Mouse (Mus musculus): ENCODE data around the gene Mettl16.
"Not testable (repeated sequence)": the region's sequence is repeated elsewhere in the genome, so short reads cannot be mapped to it uniquely, and the experiment has no call there.

Mettl16 gene

DNA sequence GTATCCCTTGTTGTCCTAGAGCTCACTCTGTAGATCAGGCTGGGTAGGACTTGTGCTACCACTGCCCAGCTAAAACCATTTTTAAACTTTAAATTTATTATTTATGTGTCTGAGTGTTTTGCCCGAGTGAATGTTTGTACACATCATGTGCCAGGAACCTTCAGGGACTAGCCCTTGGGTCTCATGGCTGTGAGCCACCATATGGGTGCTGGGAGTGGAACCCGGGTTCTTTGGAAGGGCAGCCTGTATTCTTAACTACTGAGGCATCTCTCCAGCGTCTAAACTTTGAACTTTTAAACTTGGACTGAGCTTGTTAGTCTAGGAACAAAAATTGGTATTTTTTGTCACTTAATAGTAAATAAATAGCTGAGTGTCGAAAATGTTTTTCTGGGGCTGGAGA, 22.2 kb downstream of the Mettl16 start:
- no peak for DNase-seq (ENCODE audit: low spot score)

GRCm38 (mm10) chr11:74800658-74801057, 30.0 kb downstream of the Mettl16 start:
- DNase-seq (ENCODE audit: low spot score) = no peak

DNA sequence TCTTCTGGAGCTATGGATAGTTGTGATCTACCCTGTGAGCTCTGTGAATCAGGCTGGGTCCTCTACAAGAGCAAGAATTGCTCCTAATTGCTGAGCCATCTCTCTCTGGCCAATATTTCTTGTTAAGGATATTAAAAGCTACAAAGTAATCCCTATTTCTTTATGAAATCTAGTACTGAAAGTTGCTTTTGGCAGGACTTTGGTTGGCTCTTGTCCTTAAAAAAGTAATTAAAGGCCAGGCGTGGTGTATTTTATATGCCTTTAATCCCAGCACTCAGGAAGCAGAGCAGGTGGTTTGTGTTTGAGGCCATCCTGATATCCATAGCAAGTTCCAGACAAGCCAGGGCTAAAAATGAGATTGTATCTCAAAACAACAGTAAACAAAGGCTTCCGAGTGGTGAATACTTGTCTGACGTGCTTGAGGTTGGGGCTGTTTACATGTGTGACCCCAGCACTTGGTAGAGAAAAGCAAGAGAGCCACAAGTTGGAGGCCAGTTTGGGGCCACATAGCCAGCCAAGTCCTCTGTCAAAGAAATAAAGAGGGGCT, 33.5 kb downstream of the Mettl16 start:
- no peak for DNase-seq (ENCODE audit: low spot score)

DNA sequence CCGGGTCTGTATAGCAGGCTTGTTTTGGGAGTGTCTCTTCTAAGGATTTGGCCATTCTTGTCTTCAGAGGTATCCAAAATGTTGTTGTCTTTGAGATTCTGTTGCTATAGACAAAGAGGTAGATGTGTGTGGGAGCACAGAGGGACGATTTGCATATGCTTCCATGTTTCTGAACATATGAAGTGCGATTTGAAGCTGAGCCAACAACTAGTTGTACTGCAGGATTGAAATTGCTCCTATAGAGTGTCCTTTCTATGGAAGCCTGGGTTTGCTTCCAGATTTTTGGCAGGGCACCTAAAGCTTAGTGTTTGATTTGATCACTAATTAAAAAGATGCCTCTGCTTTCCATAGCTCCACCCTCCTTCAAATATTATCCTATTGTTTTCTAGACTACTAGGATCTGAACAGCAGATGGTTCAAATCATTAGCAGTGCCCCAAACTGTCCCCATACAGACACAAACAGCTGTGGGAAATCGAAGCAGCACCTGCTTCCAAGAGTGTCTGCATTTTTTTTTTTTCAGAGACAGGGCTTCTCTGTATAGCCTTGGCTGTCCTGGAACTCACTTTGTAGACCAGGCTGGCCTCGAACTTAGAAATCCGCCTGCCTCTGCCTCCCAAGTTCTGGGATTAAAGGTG, 36.7 kb downstream of the Mettl16 start:
- DNase-seq (ENCODE audit: low spot score) = no peak

DNA sequence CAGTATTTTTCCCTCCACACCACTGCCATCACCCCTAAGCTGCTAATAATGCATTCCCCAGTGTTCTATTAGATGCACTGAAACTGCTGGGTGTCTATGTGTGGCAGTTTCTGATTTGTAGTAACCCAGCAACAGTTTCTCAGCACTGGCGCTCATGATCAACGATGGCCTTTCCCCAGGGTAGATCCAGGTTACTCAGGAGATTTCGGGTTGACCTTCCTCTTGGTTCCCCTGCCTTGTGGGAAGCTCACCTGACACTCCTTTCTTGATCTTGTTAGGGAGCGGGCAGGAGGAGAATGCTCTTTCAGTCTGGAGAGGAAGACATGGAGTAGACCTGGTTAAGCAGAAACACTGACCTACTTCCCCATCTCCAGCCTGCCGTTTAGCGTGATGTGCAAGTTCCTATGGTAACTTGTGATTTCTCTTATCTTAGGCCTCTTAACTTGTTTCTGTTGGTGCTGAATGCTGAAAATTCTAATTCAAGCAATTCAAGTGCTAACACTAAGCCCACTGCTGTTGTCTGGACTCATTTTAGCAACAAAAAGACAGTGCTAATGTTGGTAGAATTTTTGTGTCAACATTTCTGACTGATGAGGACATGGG, 37.7 kb downstream of the Mettl16 start:
- DNase-seq (ENCODE audit: low spot score) = no peak

- DNase-seq (ENCODE audit: low spot score) = no peak
Observed at GRCm38 (mm10) chr11:74810134-74810533, 39.5 kb downstream of the Mettl16 start.

- DNase-seq (ENCODE audit: low spot score) = not testable (repeated sequence)
Observed at GRCm38 (mm10) chr11:74811027-74811426, 40.4 kb downstream of the Mettl16 start.

DNA sequence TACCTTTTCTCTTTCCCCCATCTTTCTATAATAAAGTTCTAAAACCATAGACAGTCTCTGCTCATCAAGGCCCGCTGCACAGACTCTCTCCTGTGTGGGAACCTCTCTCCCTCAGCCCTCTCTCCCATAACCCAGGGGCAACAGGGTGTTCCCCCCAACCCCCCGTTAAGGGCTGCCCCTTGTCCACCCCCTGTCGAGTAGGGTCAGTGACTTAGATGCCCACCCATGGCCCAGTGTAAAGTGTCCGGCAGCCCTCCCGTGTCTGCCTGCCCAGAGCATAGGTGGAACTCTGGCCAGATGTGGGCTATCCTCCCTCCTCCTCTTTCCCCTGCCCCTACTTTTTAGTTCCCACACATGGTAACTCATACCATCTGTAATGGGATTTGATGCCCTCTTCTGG, 40.9 kb downstream of the Mettl16 start:
- DNase-seq (ENCODE audit: low spot score) = no peak

DNA sequence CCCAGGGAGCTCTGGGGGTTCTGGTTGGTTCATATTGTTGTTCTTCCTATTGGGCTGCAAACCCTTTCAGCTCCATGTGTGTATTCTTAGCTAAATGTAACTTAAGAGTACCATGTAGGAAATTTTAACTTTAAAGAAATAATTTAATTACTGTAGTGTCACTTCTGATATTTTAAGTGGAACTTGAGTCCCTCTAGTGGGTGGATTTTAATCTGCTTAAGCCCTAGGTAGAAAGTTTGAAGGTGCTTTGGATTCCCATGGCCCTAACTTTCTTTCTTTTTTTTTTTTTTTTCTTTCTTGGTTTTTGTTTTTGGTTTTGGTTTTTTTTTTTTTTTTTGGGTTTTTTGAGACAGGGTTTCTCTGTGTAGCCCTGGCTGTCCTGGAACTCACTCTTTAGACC, 45.2 kb downstream of the Mettl16 start:
- DNase-seq (ENCODE audit: low spot score) = no peak

- no peak for DNase-seq (ENCODE audit: low spot score)
Observed at GRCm38 (mm10) chr11:74820921-74821320, 50.3 kb downstream of the Mettl16 start.

DNA sequence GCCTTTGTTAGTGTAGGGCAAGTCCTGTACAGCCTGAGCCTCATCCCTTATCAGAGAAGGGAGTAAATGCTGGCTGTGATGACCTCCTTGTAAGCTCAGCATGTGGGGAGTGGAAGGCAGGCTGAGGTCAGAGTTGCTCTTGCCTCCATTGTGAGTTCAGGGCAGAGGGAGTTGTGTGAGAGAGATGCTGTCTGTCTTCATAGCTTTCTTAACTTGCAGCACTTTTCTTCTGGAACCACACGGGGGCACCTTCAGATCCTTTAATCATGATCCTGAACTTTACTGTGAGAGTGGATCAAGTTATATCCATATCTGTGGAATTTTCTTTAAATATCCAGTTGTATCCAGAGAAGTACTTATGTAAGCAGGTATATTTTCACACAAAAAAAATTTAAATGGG, 50.8 kb downstream of the Mettl16 start:
- DNase-seq (ENCODE audit: low spot score) = no peak

DNA sequence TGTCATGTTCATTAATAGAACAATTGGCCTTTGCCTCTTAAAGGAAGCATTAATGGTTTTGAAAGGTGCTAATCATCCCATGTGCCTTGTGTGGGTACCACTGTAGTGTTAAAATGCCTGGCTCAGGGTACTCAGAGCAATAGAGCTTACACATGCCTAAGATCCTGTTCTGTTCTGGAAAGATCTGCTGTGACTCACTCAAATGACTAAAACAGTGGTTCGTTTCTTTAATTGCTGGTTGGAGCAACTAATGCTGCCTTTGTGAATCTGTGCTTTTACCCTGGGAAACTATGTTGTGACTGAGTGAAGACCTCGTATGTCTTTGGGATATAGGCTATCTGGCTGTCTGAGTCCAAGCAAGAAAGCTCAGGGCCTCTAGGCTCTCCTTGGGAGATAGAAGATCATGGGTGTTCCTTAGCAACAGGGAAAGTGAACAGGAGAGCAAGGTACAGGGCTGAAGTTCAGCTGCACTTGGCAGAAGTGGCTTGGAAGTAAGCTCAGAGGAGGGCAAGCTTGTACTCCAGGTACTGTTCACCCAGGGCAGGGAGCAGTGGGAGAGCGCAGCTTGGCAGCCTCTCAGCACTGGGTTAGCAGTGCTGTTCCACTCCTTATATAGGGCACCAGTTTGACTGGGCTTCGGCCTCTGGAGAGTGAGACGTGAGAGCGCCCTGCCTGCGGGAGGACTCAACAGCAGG, 52.3 kb downstream of the Mettl16 start:
- DNase-seq (ENCODE audit: low spot score) = no peak

DNA sequence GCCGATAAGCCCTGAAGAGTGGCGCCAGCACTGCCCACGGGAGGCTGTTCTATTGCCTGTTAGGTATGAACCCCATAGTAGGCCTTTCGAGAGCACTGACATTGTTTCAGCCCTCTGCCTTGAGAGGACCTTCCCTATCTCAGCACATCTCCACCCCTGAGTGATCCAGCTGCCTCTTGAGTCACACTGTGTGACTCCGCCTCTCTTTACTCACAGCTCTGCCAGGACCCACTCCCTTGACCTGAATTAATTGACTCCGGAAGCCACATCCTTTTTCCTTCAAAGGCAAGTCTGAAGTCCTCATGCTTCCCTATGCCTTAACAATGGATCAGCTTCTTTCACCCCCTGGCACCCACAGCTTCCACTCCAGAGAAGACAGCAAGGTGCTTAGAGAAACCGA, 55.5 kb downstream of the Mettl16 start:
- DNase-seq (ENCODE audit: low spot score) = no peak

GRCm38 (mm10) chr11:74826702-74827101, 56.1 kb downstream of the Mettl16 start:
- DNase-seq (ENCODE audit: low spot score) = no peak

DNA sequence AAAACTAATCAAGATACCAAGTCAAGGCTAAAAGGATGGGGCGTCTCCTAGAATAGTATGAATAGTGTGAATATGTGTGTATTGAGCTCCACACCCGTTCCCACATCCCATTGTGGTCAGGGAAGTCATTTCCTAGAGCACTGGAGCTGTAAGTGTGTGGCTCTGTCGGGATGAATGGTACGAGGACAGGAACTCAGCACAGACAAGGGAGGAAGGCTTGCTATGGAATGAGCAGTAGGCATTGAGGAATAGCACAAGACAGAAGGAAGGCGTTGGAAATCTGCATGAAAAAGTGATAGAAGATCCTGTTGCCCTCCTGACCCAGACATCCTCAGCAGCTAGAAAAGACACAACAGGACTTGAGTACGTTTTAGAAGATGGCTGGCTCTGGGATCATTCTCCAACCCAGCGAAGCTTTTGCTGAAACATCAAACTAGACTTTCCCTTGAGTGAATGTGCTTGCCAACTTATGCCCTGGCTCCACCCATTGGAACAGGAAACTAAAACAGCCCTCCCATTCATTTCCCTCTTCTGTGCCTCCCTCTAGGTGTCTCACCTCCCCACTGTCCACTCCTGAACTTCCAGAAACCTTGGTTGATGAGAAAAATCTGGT, 57.3 kb downstream of the Mettl16 start:
- no peak for DNase-seq (ENCODE audit: low spot score)

DNA sequence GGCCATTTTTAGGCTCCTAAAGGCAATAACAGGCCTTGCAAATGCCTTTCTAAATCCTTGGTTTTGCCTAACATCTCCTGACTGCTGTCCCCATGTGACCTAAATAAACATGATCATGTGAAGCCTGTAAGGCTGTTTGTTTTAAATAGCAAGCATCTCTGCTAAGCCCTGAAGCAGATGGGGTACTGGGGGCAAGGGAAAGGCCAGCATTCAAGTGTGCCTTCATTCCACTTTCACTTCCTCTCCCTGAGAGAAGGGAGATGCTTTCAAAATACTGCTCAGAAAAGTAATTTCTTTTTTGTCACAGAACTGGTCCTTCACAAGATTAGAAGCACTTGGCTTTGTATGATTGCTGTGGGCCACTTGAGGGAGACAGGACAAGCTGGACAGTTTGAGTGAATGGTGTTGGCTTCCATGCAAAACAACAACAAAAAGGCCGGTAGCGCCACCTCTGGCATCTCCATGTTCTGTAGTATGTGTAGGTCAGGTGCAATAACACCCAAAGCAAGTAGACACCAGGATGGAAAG, 57.8 kb downstream of the Mettl16 start:
- no peak for DNase-seq (ENCODE audit: low spot score)

DNA sequence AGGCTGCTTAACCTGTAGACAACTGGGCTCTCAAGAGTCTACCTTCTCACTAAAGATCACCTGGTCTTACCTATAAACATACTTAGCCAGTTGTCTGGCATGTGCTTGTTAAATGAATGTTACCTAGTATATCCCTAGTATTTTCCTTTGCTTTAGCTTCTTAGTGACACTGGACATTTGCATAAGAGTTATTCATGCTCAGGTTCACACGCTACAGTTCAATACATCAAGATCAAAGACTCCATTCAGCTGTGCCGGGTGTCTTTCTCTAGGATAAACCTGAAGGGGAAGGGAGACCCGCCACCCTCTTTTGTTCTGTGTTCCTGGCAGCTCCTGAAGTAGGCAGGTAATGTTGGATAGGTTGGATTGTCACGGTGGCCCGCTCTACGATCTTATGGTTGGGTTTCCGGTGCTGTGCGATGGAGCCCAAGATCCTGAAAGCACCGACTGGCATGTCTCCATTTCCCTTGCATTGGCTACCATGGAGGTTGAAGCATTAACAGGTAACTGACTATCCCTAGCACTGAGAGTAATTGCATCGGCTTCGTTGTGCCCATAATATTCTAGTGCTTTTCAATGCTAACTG, 58.4 kb downstream of the Mettl16 start:
- DNase-seq (ENCODE audit: low spot score) = no peak

DNA sequence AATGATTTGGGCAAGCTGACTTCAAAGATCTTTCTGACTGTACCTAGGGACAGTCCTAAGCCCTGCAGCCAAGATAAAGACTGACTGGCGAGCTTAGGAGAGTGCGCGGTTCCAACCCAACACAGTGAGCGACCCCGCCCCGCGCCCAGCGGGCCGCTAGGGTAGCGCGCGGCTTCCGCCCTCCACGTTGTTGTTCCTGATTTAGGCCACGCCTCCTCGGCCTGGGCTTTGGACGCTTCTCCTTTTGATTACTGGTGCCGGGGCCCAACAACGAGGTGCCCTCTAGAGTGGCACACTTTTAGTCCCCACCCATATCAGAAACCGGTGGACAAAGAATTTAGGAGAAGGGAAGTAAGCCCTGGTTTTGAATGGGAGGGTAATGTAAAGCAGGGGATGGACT, 59.2 kb downstream of the Mettl16 start:
- DNase-seq (ENCODE audit: low spot score) = peak; percentile 88

DNA sequence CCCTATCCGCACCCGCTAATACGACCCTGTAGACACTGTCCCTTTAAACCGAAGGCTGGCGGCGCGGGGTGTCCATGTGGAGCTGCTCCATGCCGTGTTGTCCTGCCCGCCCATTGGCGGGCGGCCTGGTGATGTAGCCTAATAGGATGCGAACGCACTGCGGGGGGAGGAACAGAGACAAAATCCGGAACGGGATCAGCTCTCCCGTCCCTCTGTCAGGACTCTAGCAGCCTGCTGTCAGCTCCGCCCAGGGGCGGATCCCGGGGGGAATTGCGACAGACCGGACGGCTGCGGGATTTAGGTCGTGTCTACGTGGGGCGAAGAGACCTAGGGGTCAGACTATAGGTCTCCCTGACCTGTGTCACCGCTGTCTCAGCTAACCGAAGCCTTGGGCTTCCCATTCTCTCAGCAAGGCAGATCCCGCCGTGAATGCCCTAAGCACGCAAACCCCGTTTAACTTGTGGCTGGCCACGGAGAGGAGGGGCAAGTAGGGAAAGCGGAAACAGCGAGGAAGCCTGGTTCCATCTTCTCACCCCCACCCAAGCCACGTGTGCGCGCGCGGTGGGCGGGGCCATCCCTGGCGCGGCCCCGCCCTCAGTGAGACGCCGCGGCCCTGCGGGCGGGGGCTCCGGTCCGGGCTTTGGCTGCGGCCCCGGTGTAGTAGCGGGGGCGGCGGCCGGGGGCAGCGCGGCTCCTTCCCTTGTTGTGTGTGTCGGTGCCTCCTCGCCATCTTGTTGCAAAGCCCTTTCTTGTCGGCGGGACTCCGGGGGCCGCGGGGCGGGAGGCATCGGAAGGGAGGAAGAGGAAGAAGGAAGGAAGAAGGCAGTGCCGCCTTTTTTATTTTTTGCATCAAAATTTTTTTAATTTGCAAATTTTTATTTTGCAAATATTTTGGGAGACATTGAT, 59.9 kb downstream of the Mettl16 start, which contains the start of gene Mnt:
TSS of gene Mnt (plus strand) at position 665 of the 906 bp plus-strand sequence.
- DNase-seq (ENCODE audit: low spot score) = peak; percentile 96

GRCm38 (mm10) chr11:74831191-74831605, 60.6 kb downstream of the Mettl16 start:
- peak; percentile 64 for DNase-seq (ENCODE audit: low spot score)

Measured in T-cell, adult 2 months (primary cell).